Mouse (Mus musculus): ENCODE data around the gene Coq4. TPM values are rescaled to one million over a fixed set of nuclear protein-coding genes. Genes with fewer than 3 reads are reported as not detected.
A peak's percentile ranks its signal among the peaks of the same experiment; 100 is the strongest.

The Coq4 gene
- polyA plus RNA-seq, 1 experiment from 2014 or later: 64.5 TPM

GRCm38 (mm10) chr2:29839460-29839859 is 52.2 kb downstream of the Coq4 start:
- no peak overlapping the region for H3K27ac ChIP-seq (ENCODE audit: low read length)
- no peaks in the 10 kb centered on the region for H3K9me3 ChIP-seq (ENCODE audit: control insufficient read depth, low read length)
- H3K4me1 ChIP-seq (ENCODE audit: control insufficient read depth, insufficient read depth, low read length): no peaks in the 10 kb centered on the region
- H3K36me3 ChIP-seq (ENCODE audit: control insufficient read depth, insufficient read depth, low read length): peaks cover 8% of the 10 kb centered on the region; the same call in 1 of the 2 replicates
- WGBS: 57% methylated on average over 4 of the region's 4 CpGs
- no peak overlapping the region for H3K9ac ChIP-seq (ENCODE audit: low read depth, low read length)
- H3K4me3 ChIP-seq (ENCODE audit: low read length): no peak overlapping the region
- no peak for ATAC-seq
- H3K4me2 ChIP-seq (ENCODE audit: low read depth, low read length): no peak overlapping the region
- H3K27me3 ChIP-seq (replicated peaks; ENCODE audit: control insufficient read depth, insufficient read depth, low read length): peaks cover 13% of the 10 kb centered on the region

- WGBS: 69% methylated on average over 9 of the region's 9 CpGs
- peaks cover 40% of the 10 kb centered on the region for H3K27me3 ChIP-seq (replicated peaks; ENCODE audit: control insufficient read depth, insufficient read depth, low read length)
- H3K9me3 ChIP-seq (ENCODE audit: control insufficient read depth, low read length): no peaks in the 10 kb centered on the region
- peaks cover 6% of the 10 kb centered on the region; the same call in 1 of the 2 replicates for H3K36me3 ChIP-seq (ENCODE audit: control insufficient read depth, insufficient read depth, low read length)
- peaks cover 6% of the 10 kb centered on the region for H3K4me1 ChIP-seq (ENCODE audit: control insufficient read depth, insufficient read depth, low read length)
- H3K4me3 ChIP-seq (ENCODE audit: low read length): no peak overlapping the region
- H3K4me2 ChIP-seq (ENCODE audit: low read depth, low read length): no peak overlapping the region
- ATAC-seq: no peak
- H3K27ac ChIP-seq (ENCODE audit: low read length): no peak overlapping the region
- H3K9ac ChIP-seq (ENCODE audit: low read depth, low read length): no peak overlapping the region
Observed at GRCm38 (mm10) chr2:29843231-29844105, 56.2 kb downstream of the Coq4 start.

- ATAC-seq: no peak
- Histone ChIP-seq H3K4me2 (ENCODE audit: low read depth, low read length) (no peak overlapping the region), H3K9me3 (ENCODE audit: control insufficient read depth, low read length) (no peaks in the 10 kb centered on the region), H3K27ac (ENCODE audit: low read length) (no peak overlapping the region), H3K9ac (ENCODE audit: low read depth, low read length) (no peak overlapping the region), H3K4me3 (ENCODE audit: low read length) (no peak overlapping the region), H3K36me3 (ENCODE audit: control insufficient read depth, insufficient read depth, low read length) (peaks cover 6% of the 10 kb centered on the region; the same call in 1 of the 2 replicates), H3K27me3 (replicated peaks; ENCODE audit: control insufficient read depth, insufficient read depth, low read length) (peaks cover 40% of the 10 kb centered on the region), H3K4me1 (ENCODE audit: control insufficient read depth, insufficient read depth, low read length) (peaks cover 6% of the 10 kb centered on the region)
- 78% methylated on average over 2 of the region's 2 CpGs for WGBS
Observed at GRCm38 (mm10) chr2:29844115-29844514, 56.8 kb downstream of the Coq4 start.

- WGBS: 49% methylated on average over 3 of the region's 3 CpGs
- Histone ChIP-seq H3K4me1 (ENCODE audit: control insufficient read depth, insufficient read depth, low read length) (peaks cover 6% of the 10 kb centered on the region), H3K27ac (ENCODE audit: low read length) (no peak overlapping the region), H3K9ac (ENCODE audit: low read depth, low read length) (no peak overlapping the region), H3K36me3 (ENCODE audit: control insufficient read depth, insufficient read depth, low read length) (peaks cover 6% of the 10 kb centered on the region; the same call in 1 of the 2 replicates), H3K9me3 (ENCODE audit: control insufficient read depth, low read length) (no peaks in the 10 kb centered on the region), H3K27me3 (replicated peaks; ENCODE audit: control insufficient read depth, insufficient read depth, low read length) (peaks cover 40% of the 10 kb centered on the region), H3K4me2 (ENCODE audit: low read depth, low read length) (no peak overlapping the region), H3K4me3 (ENCODE audit: low read length) (no peak overlapping the region)
- ATAC-seq: no peak
Observed at GRCm38 (mm10) chr2:29844661-29845060, 57.4 kb downstream of the Coq4 start.

- H3K9me3 ChIP-seq (ENCODE audit: control insufficient read depth, low read length): no peaks in the 10 kb centered on the region
- no peak overlapping the region for H3K27ac ChIP-seq (ENCODE audit: low read length)
- peaks cover 6% of the 10 kb centered on the region; the same call in 1 of the 2 replicates for H3K36me3 ChIP-seq (ENCODE audit: control insufficient read depth, insufficient read depth, low read length)
- peaks cover 6% of the 10 kb centered on the region for H3K4me1 ChIP-seq (ENCODE audit: control insufficient read depth, insufficient read depth, low read length)
- WGBS: 30% methylated on average over 25 of the region's 25 CpGs
- peaks cover 40% of the 10 kb centered on the region for H3K27me3 ChIP-seq (replicated peaks; ENCODE audit: control insufficient read depth, insufficient read depth, low read length)
- no peak for ATAC-seq
- H3K4me2 ChIP-seq (ENCODE audit: low read depth, low read length): peak overlapping the region; percentile 50
- peak overlapping the region; percentile 31 for H3K4me3 ChIP-seq (ENCODE audit: low read length)
- peak overlapping the region; percentile 48; the same call in 1 of the 2 replicates for H3K9ac ChIP-seq (ENCODE audit: low read depth, low read length)
Observed at GRCm38 (mm10) chr2:29845636-29846035, 58.3 kb downstream of the Coq4 start.

GRCm38 (mm10) chr2:29846061-29846853 is 59.0 kb downstream of the Coq4 start:
- Histone ChIP-seq H3K27me3 (replicated peaks; ENCODE audit: control insufficient read depth, insufficient read depth, low read length) (peaks cover 40% of the 10 kb centered on the region), H3K36me3 (ENCODE audit: control insufficient read depth, insufficient read depth, low read length) (peaks cover 6% of the 10 kb centered on the region; the same call in 1 of the 2 replicates), H3K9ac (ENCODE audit: low read depth, low read length) (peak overlapping the region; percentile 48; the same call in 1 of the 2 replicates), H3K9me3 (ENCODE audit: control insufficient read depth, low read length) (no peaks in the 10 kb centered on the region), H3K4me3 (ENCODE audit: low read length) (peak overlapping the region; percentile 31), H3K4me2 (ENCODE audit: low read depth, low read length) (peak overlapping the region; percentile 50), H3K4me1 (ENCODE audit: control insufficient read depth, insufficient read depth, low read length) (peaks cover 6% of the 10 kb centered on the region), H3K27ac (ENCODE audit: low read length) (no peak overlapping the region)
- 9% methylated on average over 46 of the region's 47 CpGs for WGBS
- peak; percentile 69 for ATAC-seq

GRCm38 (mm10) chr2:29846911-29847310 is 59.6 kb downstream of the Coq4 start:
- Histone ChIP-seq H3K27me3 (replicated peaks; ENCODE audit: control insufficient read depth, insufficient read depth, low read length) (peaks cover 40% of the 10 kb centered on the region), H3K36me3 (ENCODE audit: control insufficient read depth, insufficient read depth, low read length) (peaks cover 5% of the 10 kb centered on the region; the same call in 1 of the 2 replicates), H3K9ac (ENCODE audit: low read depth, low read length) (no peak overlapping the region), H3K9me3 (ENCODE audit: control insufficient read depth, low read length) (no peaks in the 10 kb centered on the region), H3K4me1 (ENCODE audit: control insufficient read depth, insufficient read depth, low read length) (peaks cover 6% of the 10 kb centered on the region), H3K4me2 (ENCODE audit: low read depth, low read length) (no peak overlapping the region), H3K27ac (ENCODE audit: low read length) (no peak overlapping the region), H3K4me3 (ENCODE audit: low read length) (no peak overlapping the region)
- WGBS: 55% methylated on average over 3 of the region's 3 CpGs
- no peak; the same call in 1 of the 2 replicates for ATAC-seq
